14 mouse cellular contexts compared by ENCODE assay signal in the genomic region with DNA sequence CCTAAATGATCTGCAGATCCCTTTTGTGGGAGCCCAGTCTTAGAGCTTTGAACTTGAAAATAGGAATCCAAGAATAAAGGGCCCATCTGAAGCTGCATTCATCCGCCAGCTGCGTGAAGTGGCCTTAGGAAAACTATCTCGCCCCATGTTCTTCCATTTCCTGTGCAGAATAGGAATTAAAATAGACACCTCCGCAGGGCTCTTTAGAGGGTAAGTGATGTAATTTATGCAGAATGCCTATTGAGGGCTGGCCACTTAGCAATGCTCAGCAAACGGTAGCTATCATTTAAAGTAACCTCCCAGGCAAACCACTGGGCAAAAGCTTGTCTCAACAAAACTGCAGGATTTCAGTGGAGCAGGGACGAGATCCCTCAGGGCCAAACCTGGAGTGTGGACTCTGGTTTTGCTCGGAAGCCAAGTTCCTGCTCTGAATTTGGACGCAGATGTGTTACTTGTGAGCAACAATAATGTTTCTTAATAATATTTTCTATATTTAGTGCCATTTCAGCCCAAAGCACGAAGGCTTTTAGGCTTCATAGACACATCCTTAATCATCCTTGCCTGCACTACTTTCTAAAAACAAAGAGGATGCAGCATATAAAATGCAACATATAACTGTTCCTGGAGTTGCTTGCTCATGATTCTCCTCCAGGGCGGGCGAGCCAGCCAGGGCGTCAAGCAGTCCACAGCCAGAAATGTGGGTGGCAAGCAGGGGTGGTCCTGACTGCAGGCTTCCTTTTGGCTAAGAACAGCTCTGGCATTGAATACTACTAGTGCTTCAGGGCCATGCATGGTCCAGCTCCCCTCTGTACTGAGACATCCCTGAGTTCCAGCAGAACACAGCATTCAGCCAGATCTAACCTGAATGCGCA. TPM values are rescaled to one million over a fixed set of nuclear protein-coding genes. Genes with fewer than 3 reads are reported as not detected.
A peak's percentile ranks its signal among the peaks of the same experiment; 100 is the strongest.
DNase-seq lines count a peak whose midpoint lies in the region; ATAC-seq and TF ChIP-seq lines count a peak whose summit lies in the region.
"Had no signal": no experiment of that assay in that cellular context is flagged by ENCODE, and none has a peak within 500 bp of the region (broad histone marks: within the 10 kb centered on the region; RNA-seq: fewer than 3 reads in every experiment).

No protein-coding gene starts in this region.

- H3K4me2 ChIP-seq in heart, embryonic 15.5 days, result no peak overlapping the region
- H3K4me2 ChIP-seq in lung, postnatal 0 days (replicated peaks; ENCODE audit: low read depth, low read length), result no peak overlapping the region
- H3K4me2 ChIP-seq: embryonic facial prominence, embryonic 13.5 days; liver, embryonic 12.5 days; midbrain, embryonic 12.5 days; stomach, embryonic 15.5 days had no signal

- H3K9ac ChIP-seq in heart, embryonic 15.5 days, result no peak overlapping the region
- no peak overlapping the region for H3K9ac ChIP-seq in lung, postnatal 0 days (replicated peaks; ENCODE audit: low read depth)
- H3K9ac ChIP-seq: embryonic facial prominence, embryonic 13.5 days; liver, embryonic 12.5 days; midbrain, embryonic 12.5 days; stomach, embryonic 15.5 days had no signal

- WGBS in heart, embryonic 15.5 days, result 53% methylated on average over 13 of the region's 13 CpGs
- 50% methylated on average over 13 of the region's 13 CpGs for WGBS in lung, postnatal 0 days
- 59% methylated on average over 13 of the region's 13 CpGs for WGBS in lung, adult 2 months

- TF ChIP-seq POLR2A in lung, adult 2 months (IDR thresholded peaks at IDR 0.05; ENCODE audit: borderline replicate concordance, extremely low read depth, low read depth, low read length), result no peak

- DNase-seq in heart, postnatal 4 days, result no peak
- DNase-seq in lung, postnatal 0 days (ENCODE audit: low spot score), result peak; percentile 82
- no peak for DNase-seq in lung, adult 2 months
- peak; percentile 86 for DNase-seq in ZHBTc4 (ENCODE audit: low read depth, low spot score)
- DNase-seq in lung, postnatal 36 days, result peak; percentile 27
- DNase-seq in thymus, postnatal 14 days, result no peak
- DNase-seq: cerebellum, adult 9-10 months; kidney, adult 8-10 months had no signal

- H3K4me3 ChIP-seq in heart, embryonic 15.5 days, result no peak overlapping the region
- no peak overlapping the region for H3K4me3 ChIP-seq in lung, postnatal 0 days (ENCODE audit: low read depth, low read length)
- H3K4me3 ChIP-seq in lung, adult 2 months (replicated peaks; ENCODE audit: extremely low read depth, low read depth, low read length), result no peak overlapping the region
- H3K4me3 ChIP-seq: embryonic facial prominence, embryonic 13.5 days; heart, embryonic 10.5 days; liver, embryonic 12.5 days; midbrain, embryonic 12.5 days; stomach, embryonic 15.5 days had no signal

- TF ChIP-seq EP300 in lung, postnatal 0 days (IDR thresholded peaks at IDR 0.05), result peak; percentile 48; the same call in 1 of the 2 replicates

- H3K36me3 ChIP-seq in heart, embryonic 15.5 days, result no peaks in the 10 kb centered on the region
- no peaks in the 10 kb centered on the region for H3K36me3 ChIP-seq in lung, postnatal 0 days (ENCODE audit: insufficient read depth, low read length)

- no peak for TF ChIP-seq CTCF in lung, postnatal 0 days (IDR thresholded peaks at IDR 0.05)
- no peak for TF ChIP-seq CTCF in lung, adult 2 months (IDR thresholded peaks at IDR 0.05; ENCODE audit: insufficient read depth, low read length)

- peak overlapping the region; percentile 29 for H3K27ac ChIP-seq in heart, embryonic 15.5 days
- H3K27ac ChIP-seq in lung, postnatal 0 days (ENCODE audit: low read length), result no peak overlapping the region
- H3K27ac ChIP-seq: embryonic facial prominence, embryonic 13.5 days; heart, embryonic 10.5 days; liver, embryonic 12.5 days; midbrain, embryonic 12.5 days; stomach, embryonic 15.5 days had no signal

- no peaks in the 10 kb centered on the region for H3K27me3 ChIP-seq in heart, embryonic 15.5 days
- H3K27me3 ChIP-seq in lung, postnatal 0 days (replicated peaks; ENCODE audit: insufficient read depth, low read length), result no peaks in the 10 kb centered on the region
- H3K27me3 ChIP-seq: embryonic facial prominence, embryonic 13.5 days; liver, embryonic 12.5 days; stomach, embryonic 15.5 days had no signal

- ATAC-seq in heart, embryonic 15.5 days (replicated peaks; ENCODE audit: insufficient number of reproducible peaks, insufficient read depth, low FRiP score, low read depth), result no peak
- peak; percentile 62 for ATAC-seq in lung, postnatal 0 days
- ATAC-seq: liver, embryonic 12.5 days had no signal

- no peaks in the 10 kb centered on the region for H3K9me3 ChIP-seq in heart, embryonic 15.5 days (replicated peaks)
- H3K9me3 ChIP-seq in lung, postnatal 0 days (ENCODE audit: low read length), result no peaks in the 10 kb centered on the region
- H3K9me3 ChIP-seq: heart, embryonic 10.5 days; midbrain, embryonic 12.5 days; stomach, embryonic 15.5 days had no signal

- peaks cover 19% of the 10 kb centered on the region for H3K4me1 ChIP-seq in heart, embryonic 15.5 days (replicated peaks)
- H3K4me1 ChIP-seq in lung, postnatal 0 days (ENCODE audit: insufficient read depth, low read depth, low read length), result no peaks in the 10 kb centered on the region; the same call in 1 of the 2 replicates
- H3K4me1 ChIP-seq in lung, adult 2 months (ENCODE audit: control insufficient read depth, insufficient read depth, low read length), result peaks cover 7% of the 10 kb centered on the region; the same call in 1 of the 2 replicates
- H3K4me1 ChIP-seq: liver, embryonic 12.5 days had no signal

RNA-seq across cellular contexts. Expression of gene Pde9a, which starts 40.1 kb away (rescaled TPM):
- polyA plus RNA-seq in heart, embryonic 15.5 days (2015; fragmentation: Nextera tagmentation; extraction: Ambion mirVana), result 7.4 and 9.3 TPM in 2 replicates
- total RNA-seq in heart, postnatal 4 days (2021), result 10 to 100 TPM in 1 of 2 experiments, 1 to 10 TPM in 1; 9.2 to 11.3 TPM
- polyA plus RNA-seq in lung, postnatal 0 days (2015; fragmentation: Nextera tagmentation; extraction: Ambion mirVana), result 44.1 and 44.2 TPM in 2 replicates
- 83.6 and 99.1 TPM in 2 replicates for polyA plus RNA-seq in lung, adult 2 months (2012; rRNA removed)

Comparison
In these comparisons a context has a peak if more than half of its experiments do, and no peak if none do; other contexts are left out.
1. DNase-seq: peak in lung, postnatal 0 days (single experiment), ZHBTc4 (single experiment) and lung, postnatal 36 days (single experiment); none in heart, postnatal 4 days (single experiment), lung, adult 2 months (single experiment) and thymus, postnatal 14 days (single experiment).